Mouse (Mus musculus) layer of hippocampus, adult 2 months (tissue): ENCODE data around the gene Ramp3. TPM values are rescaled to one million over a fixed set of nuclear protein-coding genes. Genes with fewer than 3 reads are reported as not detected.
"Not testable (repeated sequence)": the region's sequence is repeated elsewhere in the genome, so short reads cannot be mapped to it uniquely, and the experiment has no call there.

Experiments
- DNase-seq, 2 experiments: peaks; one replicate each; pipeline ENCODE4 v3.0.0; 2022; ENCODE audit warnings: low spot score in 2 of 2
- H3K27ac ChIP-seq: fragments of 200-600 bp; 2 replicates; pipeline ENCODE4 v1.8.1; 2022
- H3K4me3 ChIP-seq: fragments of 200-600 bp; 2 replicates; pipeline ENCODE4 v1.8.1; 2022; ENCODE audit warnings: mild to moderate bottlenecking
- CTCF ChIP-seq: fragments of 200-600 bp; conservative IDR thresholded peaks from 2 replicates; pipeline ENCODE4 v1.8.1; 2022; ENCODE audit warnings: antibody characterized with exemption, mild to moderate bottlenecking, moderate library complexity
- total RNA-seq, 2 experiments: library from RNA; stranded (reverse); gene quantifications; 2 replicates each; pipeline ENCODE4 v1.2.3; 2021

Ramp3 gene
- total RNA-seq, 2 experiments from 2014 or later, result 6.1 to 7.6 TPM

DNA sequence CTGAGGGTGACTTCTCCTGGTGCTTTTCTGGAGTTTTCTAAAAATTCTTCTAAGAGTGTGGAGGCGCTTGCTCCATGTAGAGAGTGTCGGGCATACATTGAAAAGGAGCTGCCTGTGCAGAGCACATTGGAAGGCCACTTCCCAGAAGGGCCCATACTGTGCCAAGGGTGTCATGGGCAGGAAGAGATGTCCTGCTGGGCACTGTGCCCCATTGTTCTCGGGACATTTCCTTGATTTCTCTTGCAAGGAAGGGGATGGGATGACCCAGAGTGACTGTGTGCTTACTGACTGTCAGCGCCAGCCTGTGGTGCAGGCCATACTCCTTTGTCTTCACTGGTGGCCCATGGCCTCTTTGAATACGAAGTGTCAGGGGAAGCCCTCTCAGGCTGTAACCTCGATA lies 19.2 kb upstream of the Ramp3 start:
- no peak for TF ChIP-seq CTCF
- Histone ChIP-seq H3K27ac (no peak overlapping the region), H3K4me3 (no peak overlapping the region)
- DNase-seq, result no peak

GRCm38 (mm10) chr11:6644566-6644965 lies 13.8 kb upstream of the Ramp3 start:
- TF ChIP-seq CTCF, result no peak
- DNase-seq, result no peak
- H3K27ac ChIP-seq, result no peak overlapping the region
- no peak overlapping the region for H3K4me3 ChIP-seq

GRCm38 (mm10) chr11:6647831-6648724 lies 10.2 kb upstream of the Ramp3 start:
- H3K27ac ChIP-seq, result no peak overlapping the region
- peak; percentile 62 for TF ChIP-seq CTCF
- no peak overlapping the region for H3K4me3 ChIP-seq
- DNase-seq, result no peak

DNA sequence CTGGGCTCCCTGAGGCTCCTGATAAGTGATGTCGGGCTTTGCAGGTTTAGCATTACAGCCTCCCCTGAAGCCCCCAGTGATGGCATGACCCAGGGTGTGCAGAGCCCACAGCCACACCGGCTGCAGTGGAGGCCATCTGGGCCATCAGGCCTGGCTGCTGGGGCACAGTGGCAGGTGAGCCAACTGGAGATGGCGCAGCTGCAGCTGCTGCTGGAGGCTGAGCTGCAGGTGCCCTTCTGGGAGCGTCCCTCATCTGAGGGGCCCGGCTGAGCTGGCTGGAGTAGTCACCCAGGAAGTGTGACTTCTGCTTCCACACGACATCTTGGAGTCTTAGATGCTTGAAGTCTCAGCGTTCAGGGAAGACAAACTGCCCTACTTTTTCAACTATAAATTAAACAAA lies 7.8 kb upstream of the Ramp3 start:
- Histone ChIP-seq H3K4me3 (no peak overlapping the region), H3K27ac (no peak overlapping the region)
- TF ChIP-seq CTCF, result no peak
- DNase-seq, result no peak

- not testable (repeated sequence) for H3K27ac ChIP-seq, H3K4me3 ChIP-seq, DNase-seq
- TF ChIP-seq CTCF, result peak; percentile 59
Observed at GRCm38 (mm10) chr11:6652978-6653377, 5.3 kb upstream of the Ramp3 start.

DNA sequence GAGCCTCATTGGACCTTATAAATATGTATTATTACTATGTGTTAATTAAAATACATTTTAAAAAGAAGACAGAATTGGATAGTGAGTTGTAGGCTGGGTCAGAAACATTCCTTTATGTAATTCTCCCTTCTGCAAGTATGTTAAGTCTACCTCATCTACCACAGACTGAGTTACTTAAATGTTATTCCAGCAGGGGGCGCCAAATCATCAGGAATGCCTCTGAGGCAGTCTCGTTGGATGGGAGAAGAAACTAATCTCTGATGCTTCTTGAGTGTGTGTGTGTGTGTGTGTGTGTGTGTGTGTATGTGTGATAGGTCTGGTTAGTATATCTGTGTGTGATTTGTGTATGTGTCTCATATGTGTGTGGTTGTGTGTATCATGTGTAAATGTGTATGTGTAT lies 3.4 kb upstream of the Ramp3 start:
- peak; percentile 83 to 89 for DNase-seq
- Histone ChIP-seq H3K4me3 (no peak overlapping the region), H3K27ac (no peak overlapping the region)
- TF ChIP-seq CTCF, result peak; percentile 81

- no peak for TF ChIP-seq CTCF
- Histone ChIP-seq H3K4me3 (no peak overlapping the region), H3K27ac (no peak overlapping the region)
- DNase-seq, result no peak
Observed at GRCm38 (mm10) chr11:6661206-6661605, 2.9 kb downstream of the Ramp3 start.

GRCm38 (mm10) chr11:6666634-6667033 lies 8.3 kb downstream of the Ramp3 start:
- TF ChIP-seq CTCF, result no peak
- no peak for DNase-seq
- H3K27ac ChIP-seq, result no peak overlapping the region
- H3K4me3 ChIP-seq, result no peak overlapping the region

GRCm38 (mm10) chr11:6669041-6669440 lies 10.7 kb downstream of the Ramp3 start:
- Histone ChIP-seq H3K4me3 (no peak overlapping the region), H3K27ac (no peak overlapping the region)
- no peak for TF ChIP-seq CTCF
- DNase-seq, result no peak

- no peak for DNase-seq
- peak; percentile 46 for TF ChIP-seq CTCF
- no peak overlapping the region for H3K4me3 ChIP-seq
- no peak overlapping the region for H3K27ac ChIP-seq
Observed at GRCm38 (mm10) chr11:6670044-6670443, 11.7 kb downstream of the Ramp3 start.

GRCm38 (mm10) chr11:6670826-6671225 lies 12.5 kb downstream of the Ramp3 start:
- no peak for DNase-seq
- H3K4me3 ChIP-seq, result no peak overlapping the region
- H3K27ac ChIP-seq, result no peak overlapping the region
- TF ChIP-seq CTCF, result no peak

GRCm38 (mm10) chr11:6674701-6675100 lies 16.4 kb downstream of the Ramp3 start:
- TF ChIP-seq CTCF, result no peak
- DNase-seq, result no peak

GRCm38 (mm10) chr11:6675402-6675801 lies 17.1 kb downstream of the Ramp3 start:
- no peak for TF ChIP-seq CTCF
- no peak overlapping the region for H3K27ac ChIP-seq
- H3K4me3 ChIP-seq, result no peak overlapping the region
- DNase-seq, result no peak

More at GRCm38 (mm10) chr11:6674701-6675100, 16.4 kb downstream of the Ramp3 start:
- no peak overlapping the region for H3K4me3 ChIP-seq
- H3K27ac ChIP-seq, result no peak overlapping the region

DNA sequence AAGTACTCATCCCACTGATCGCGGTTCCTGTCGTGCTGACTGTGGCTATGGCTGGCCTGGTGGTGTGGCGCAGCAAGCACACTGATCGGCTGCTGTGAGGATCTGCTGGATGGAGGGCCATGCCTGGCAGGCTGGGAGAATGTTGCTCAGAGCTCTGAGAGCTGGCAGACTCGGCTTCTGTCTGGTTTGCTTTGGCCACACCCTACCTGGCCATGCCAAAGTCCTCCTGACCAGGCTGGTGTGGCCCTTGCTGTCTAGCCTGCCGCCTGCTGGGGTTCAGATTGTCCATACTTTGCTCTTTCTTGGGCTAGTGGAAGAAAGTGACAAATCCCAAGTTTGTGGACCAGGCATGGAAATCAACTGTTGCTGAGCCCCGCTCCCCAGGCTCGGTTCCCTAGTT lies 18.3 kb downstream of the Ramp3 start:
- no peak for TF ChIP-seq CTCF
- no peak overlapping the region for H3K27ac ChIP-seq
- no peak overlapping the region for H3K4me3 ChIP-seq
- no peak for DNase-seq

DNA sequence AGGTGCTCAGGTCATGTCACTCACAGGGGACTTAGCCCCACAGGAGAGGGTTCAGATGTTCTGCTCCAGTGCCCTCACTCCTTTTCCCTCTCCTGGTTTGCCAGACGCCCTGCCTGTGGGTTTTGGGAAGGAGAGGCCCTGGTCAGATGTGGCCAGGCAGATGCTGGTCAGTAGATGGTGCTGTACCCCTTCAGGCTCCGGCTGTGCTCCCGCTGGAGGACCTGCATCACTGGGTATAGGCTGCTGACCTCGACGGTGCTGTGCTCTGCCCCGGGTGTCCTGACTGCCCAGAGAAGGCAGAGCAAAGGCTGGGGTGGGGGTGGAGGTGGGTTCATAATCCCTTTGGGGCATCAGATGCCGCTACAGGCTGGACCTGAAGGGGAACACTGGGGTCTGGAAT lies 19.2 kb downstream of the Ramp3 start:
- H3K27ac ChIP-seq, result no peak overlapping the region
- no peak for DNase-seq
- H3K4me3 ChIP-seq, result no peak overlapping the region
- TF ChIP-seq CTCF, result peak; percentile 55
